Mouse (Mus musculus): ENCODE data around the gene Cabp7.

- TF ChIP-seq CTCF (IDR thresholded peaks at IDR 0.05; ENCODE audit: low read depth) (no peak), EP300 (optimal IDR thresholded peaks at IDR 0.05) (no peak)
These were observed 15.4 kb upstream of the Cabp7 start for GRCm38 (mm10) chr11:4761991-4762390.
